Mouse (Mus musculus) gonadal fat pad, adult 2 months (tissue): ENCODE measurements around the gene Phactr1. TPM values are rescaled to one million over a fixed set of nuclear protein-coding genes. Genes with fewer than 3 reads are reported as not detected.

Experiments used
- DNase-seq: peaks from one replicate; pipeline ENCODE4 v3.0.0-alpha.2; 2012; ENCODE audit warnings: low read depth
- polyA plus RNA-seq: library from polyadenylated mRNA; depleted of rRNA; stranded (reverse); fragments of >200 nt; gene quantifications from 2 replicates; pipeline ENCODE4 v1.2.3, GENCODE M21; 2012

The Phactr1 gene
- polyA plus RNA-seq, 1 experiment, result 5.3 TPM

- no peak for DNase-seq
Observed at GRCm38 (mm10) chr13:42872125-42872524, 191.7 kb downstream of the Phactr1 start.

- DNase-seq, result no peak
Observed at GRCm38 (mm10) chr13:42878346-42878745, 197.9 kb downstream of the Phactr1 start.

GRCm38 (mm10) chr13:42884033-42884724, 203.8 kb downstream of the Phactr1 start:
- no peak for DNase-seq

GRCm38 (mm10) chr13:42884725-42885115, 204.3 kb downstream of the Phactr1 start:
- no peak for DNase-seq

- no peak for DNase-seq
Observed at GRCm38 (mm10) chr13:42887701-42888100, 207.3 kb downstream of the Phactr1 start.

GRCm38 (mm10) chr13:42889516-42890474, 209.4 kb downstream of the Phactr1 start:
- DNase-seq, result no peak

- no peak for DNase-seq
Observed at GRCm38 (mm10) chr13:42890651-42891050, 210.2 kb downstream of the Phactr1 start.

- DNase-seq, result no peak
Observed at GRCm38 (mm10) chr13:42894016-42894415, 213.6 kb downstream of the Phactr1 start.

GRCm38 (mm10) chr13:42894598-42894997, 214.2 kb downstream of the Phactr1 start:
- DNase-seq, result no peak

- no peak for DNase-seq
Observed at GRCm38 (mm10) chr13:42895980-42896379, 215.6 kb downstream of the Phactr1 start.

- no peak for DNase-seq
Observed at GRCm38 (mm10) chr13:42899611-42900010, 219.2 kb downstream of the Phactr1 start.

GRCm38 (mm10) chr13:42901837-42902236, 221.4 kb downstream of the Phactr1 start:
- DNase-seq, result no peak

GRCm38 (mm10) chr13:42902859-42903258, 222.4 kb downstream of the Phactr1 start:
- DNase-seq, result no peak

GRCm38 (mm10) chr13:42905818-42906217, 225.4 kb downstream of the Phactr1 start:
- DNase-seq, result no peak

GRCm38 (mm10) chr13:42906990-42907389, 226.6 kb downstream of the Phactr1 start:
- DNase-seq, result no peak

- DNase-seq, result no peak
Observed at GRCm38 (mm10) chr13:42915081-42915480, 234.7 kb downstream of the Phactr1 start.

- no peak for DNase-seq
Observed at GRCm38 (mm10) chr13:42915851-42916193, 235.4 kb downstream of the Phactr1 start.

GRCm38 (mm10) chr13:42916194-42917033, 236.0 kb downstream of the Phactr1 start:
- DNase-seq, result no peak

GRCm38 (mm10) chr13:42917251-42917650, 236.8 kb downstream of the Phactr1 start:
- no peak for DNase-seq

GRCm38 (mm10) chr13:42920062-42920461, 239.6 kb downstream of the Phactr1 start:
- no peak for DNase-seq

GRCm38 (mm10) chr13:42921769-42922450, 241.5 kb downstream of the Phactr1 start:
- no peak for DNase-seq
